Mouse (Mus musculus): ENCODE measurements around the gene Prr22.

- no peak for TF ChIP-seq CTCF (IDR thresholded peaks at IDR 0.05)
- no peak for TF ChIP-seq POLR2A (IDR thresholded peaks at IDR 0.05; ENCODE audit: insufficient read depth, low read depth, low read length)
- TF ChIP-seq EP300 (IDR thresholded peaks at IDR 0.05; ENCODE audit: insufficient read depth, low read depth, low read length): no peak
Measured at GRCm38 (mm10) chr17:56727659-56728058, 42.4 kb upstream of the Prr22 start.
